Mouse (Mus musculus) kidney, adult 2 months (tissue): ENCODE measurements at regions not wholly inside any gene's neighbourhood (a gene's known extent, or its start where the extent isn't known, plus 50 kb on each side); places are given as distances from the start of the nearest gene placed in this dataset.

Experiments
- DNase-seq: peaks from one replicate; pipeline ENCODE4 v3.0.0; 2021
- H3K27ac ChIP-seq: fragments of 200-500 bp; 2 replicates; pipeline ENCODE4 v1.5.1; 2012; ENCODE audit warnings: low read depth, low read length, control low read depth, inconsistent platforms; ENCODE audit not compliant: insufficient read depth
- H3K27me3 ChIP-seq: fragments of 200-500 bp; replicated peaks from 2 replicates; pipeline ENCODE4 v1.6.1; 2012; ENCODE audit warnings: mild to moderate bottlenecking, moderate library complexity, low read length, inconsistent platforms; ENCODE audit not compliant: control insufficient read depth, insufficient read depth
- H3K36me3 ChIP-seq: fragments of 200-500 bp; 2 replicates; pipeline ENCODE4 v1.6.1; 2012; ENCODE audit warnings: mild to moderate bottlenecking, moderate library complexity, low read length, inconsistent platforms; ENCODE audit not compliant: control insufficient read depth, insufficient read depth
- H3K4me1 ChIP-seq: fragments of 200-500 bp; 2 replicates; pipeline ENCODE4 v1.6.1; 2011; ENCODE audit warnings: low read length; ENCODE audit not compliant: control insufficient read depth, insufficient read depth
- H3K4me3 ChIP-seq: fragments of 200-500 bp; 2 replicates; pipeline ENCODE4 v1.5.1; 2011; ENCODE audit warnings: mild to moderate bottlenecking, low read depth, low read length, control low read depth; ENCODE audit not compliant: insufficient read depth
- CTCF ChIP-seq: fragments of 200-500 bp; conservative IDR thresholded peaks from 2 replicates; pipeline ENCODE4 v1.5.1; 2011; ENCODE audit warnings: low read depth, mild to moderate bottlenecking, control low read depth, low read length, moderate library complexity, mixed read lengths; ENCODE audit not compliant: insufficient read depth, insufficient read length
- POLR2A ChIP-seq: fragments of 200-500 bp; IDR thresholded peaks from one replicate; pipeline ENCODE4 v1.6.1; 2011; ENCODE audit warnings: low read depth, low read length, control low read depth
- WGBS: fragments of 180-500 bp; shearing (Covaris S2); methylation state at CpG from one replicate; pipeline ENCODE4 v1.1.7; 2018; 5-methylcytosine and 5-hydroxymethylcytosine counted together

GRCm38 (mm10) chr4:95125346-95125745 lies 73.3 kb upstream of the Jun start:
- TF ChIP-seq POLR2A (no peak), CTCF (no peak)
- Histone ChIP-seq H3K27ac (no peak overlapping the region), H3K4me3 (no peak overlapping the region), H3K27me3 (no peaks in the 10 kb centered on the region), H3K36me3 (no peaks in the 10 kb centered on the region), H3K4me1 (no peaks in the 10 kb centered on the region)
- 97% methylated on average over 1 of the region's 1 CpGs for WGBS
- no peak for DNase-seq

GRCm38 (mm10) chr4:95127970-95128369 lies 75.9 kb upstream of the Jun start:
- Histone ChIP-seq H3K36me3 (no peaks in the 10 kb centered on the region), H3K4me3 (no peak overlapping the region), H3K4me1 (no peaks in the 10 kb centered on the region), H3K27ac (no peak overlapping the region), H3K27me3 (no peaks in the 10 kb centered on the region)
- TF ChIP-seq CTCF = no peak
- no peak for TF ChIP-seq POLR2A
- no peak for DNase-seq
- 84% methylated on average over 2 of the region's 2 CpGs for WGBS

GRCm38 (mm10) chr4:95133815-95134214 lies 81.8 kb upstream of the Jun start:
- Histone ChIP-seq H3K4me1 (peaks cover 6% of the 10 kb centered on the region), H3K4me3 (no peak overlapping the region), H3K27me3 (no peaks in the 10 kb centered on the region), H3K36me3 (no peaks in the 10 kb centered on the region), H3K27ac (no peak overlapping the region)
- no peak for TF ChIP-seq CTCF
- no peak for TF ChIP-seq POLR2A
- DNase-seq = peak; percentile 64
- 31% methylated on average over 3 of the region's 3 CpGs for WGBS

GRCm38 (mm10) chr4:95134611-95135010 lies 82.6 kb upstream of the Jun start:
- H3K36me3 ChIP-seq = no peaks in the 10 kb centered on the region
- H3K27ac ChIP-seq = no peak overlapping the region
- peaks cover 6% of the 10 kb centered on the region for H3K4me1 ChIP-seq
- H3K4me3 ChIP-seq = no peak overlapping the region
- DNase-seq = no peak
- no peak for TF ChIP-seq POLR2A
- no peak for TF ChIP-seq CTCF
- no peaks in the 10 kb centered on the region for H3K27me3 ChIP-seq
- 74% methylated on average over 5 of the region's 5 CpGs for WGBS

GRCm38 (mm10) chr4:95137413-95138143 lies 85.6 kb upstream of the Jun start:
- peaks cover 6% of the 10 kb centered on the region for H3K4me1 ChIP-seq
- H3K27ac ChIP-seq = no peak overlapping the region
- no peak for DNase-seq
- no peaks in the 10 kb centered on the region for H3K27me3 ChIP-seq
- TF ChIP-seq POLR2A (no peak), CTCF (no peak)
- no peak overlapping the region for H3K4me3 ChIP-seq
- no peaks in the 10 kb centered on the region for H3K36me3 ChIP-seq
- WGBS = 87% methylated on average over 12 of the region's 12 CpGs

GRCm38 (mm10) chr4:95138676-95139075 lies 86.7 kb upstream of the Jun start:
- Histone ChIP-seq H3K27ac (no peak overlapping the region), H3K27me3 (no peaks in the 10 kb centered on the region), H3K4me1 (peaks cover 3% of the 10 kb centered on the region), H3K36me3 (no peaks in the 10 kb centered on the region), H3K4me3 (no peak overlapping the region)
- no peak for DNase-seq
- TF ChIP-seq POLR2A = no peak
- TF ChIP-seq CTCF = no peak
- WGBS = 88% methylated on average over 2 of the region's 2 CpGs

- TF ChIP-seq POLR2A (no peak), CTCF (no peak)
Observed at GRCm38 (mm10) chr4:95141253-95141652, 89.2 kb upstream of the Jun start.

GRCm38 (mm10) chr4:95143130-95143529 lies 91.1 kb upstream of the Jun start:
- no peak overlapping the region for H3K27ac ChIP-seq
- TF ChIP-seq POLR2A (no peak), CTCF (no peak)
- DNase-seq = no peak
- no peaks in the 10 kb centered on the region; the same call in 1 of the 2 replicates for H3K4me1 ChIP-seq
- H3K4me3 ChIP-seq = no peak overlapping the region
- H3K27me3 ChIP-seq = no peaks in the 10 kb centered on the region
- no peaks in the 10 kb centered on the region for H3K36me3 ChIP-seq
- 86% methylated on average over 4 of the region's 4 CpGs for WGBS

More at GRCm38 (mm10) chr4:95141253-95141652, 89.2 kb upstream of the Jun start:
- Histone ChIP-seq H3K4me1 (no peaks in the 10 kb centered on the region; the same call in 1 of the 2 replicates), H3K27me3 (no peaks in the 10 kb centered on the region), H3K4me3 (no peak overlapping the region), H3K27ac (no peak overlapping the region), H3K36me3 (no peaks in the 10 kb centered on the region)
- no peak for DNase-seq
- 58% methylated on average over 2 of the region's 2 CpGs for WGBS
